Mouse (Mus musculus) cortical plate, adult 2 months (tissue): ENCODE results near the gene Stra6.

Source experiments
- CTCF ChIP-seq: fragments of 200-500 bp; IDR thresholded peaks from 2 replicates; pipeline ENCODE4 v1.5.1; 2011; ENCODE audit warnings: mild to moderate bottlenecking, control low read depth, low read length; ENCODE audit not compliant: insufficient read depth; ENCODE audit errors: extremely low read depth
- POLR2A ChIP-seq: fragments of 200-500 bp; IDR thresholded peaks from 2 replicates; pipeline ENCODE4 v1.6.1; 2011; ENCODE audit warnings: mild to moderate bottlenecking, low read length, control low read depth; ENCODE audit not compliant: insufficient read depth; ENCODE audit errors: extremely low read depth

DNA sequence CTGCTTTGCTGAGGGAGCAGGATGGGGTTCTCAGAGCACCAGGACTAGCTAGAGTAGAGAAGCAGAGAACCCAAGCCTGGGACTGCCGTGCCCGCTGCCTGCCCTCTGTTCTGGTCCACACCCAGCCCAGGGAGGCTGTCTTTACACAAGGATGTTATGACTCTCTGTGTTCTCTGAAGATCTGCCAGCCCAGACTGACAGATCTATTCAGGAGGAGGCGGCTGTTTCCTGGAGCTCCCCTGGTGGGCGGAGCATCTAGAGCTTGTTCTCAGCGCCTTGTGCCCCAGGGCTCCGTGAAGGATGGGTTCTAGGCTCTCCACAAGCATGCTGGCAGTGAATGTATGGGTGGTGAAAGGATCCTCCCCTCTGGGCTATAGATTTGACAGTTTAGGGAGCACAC is 76.4 kb downstream of the Stra6 start:
- TF ChIP-seq CTCF (no peak), POLR2A (no peak)
